Mouse (Mus musculus): ENCODE measurements around the gene Ccdc71.

GRCm38 (mm10) chr9:108485301-108485875 lies 25.1 kb downstream of the Ccdc71 start:
- TF ChIP-seq POLR2A (IDR thresholded peaks at IDR 0.05; ENCODE audit: insufficient read depth, low read depth, low read length) (no peak), CTCF (IDR thresholded peaks at IDR 0.05; ENCODE audit: insufficient read depth, low read depth, low read length) (no peak)
